Mouse (Mus musculus): ENCODE data around the gene Cd302. TPM values are rescaled to one million over a fixed set of nuclear protein-coding genes. Genes with fewer than 3 reads are reported as not detected.

Gene Cd302
- total RNA-seq, 2 experiments from 2014 or later: 7.4 to 8.6 TPM

Other genes starting within 250 kb of the Cd302 start
- gene Baz2b, start 74.6 kb downstream of the Cd302 start, total RNA-seq (2021): 10 to 100 TPM; 65.5 to 68.2 TPM
- 10 to 100 TPM; 54.4 to 57.8 TPM for gene March7, start 74.6 kb downstream of the Cd302 start, total RNA-seq (2021)
- gene Ly75, start 98.8 kb upstream of the Cd302 start, total RNA-seq (2021): 1 to 10 TPM; 2.7 to 2.8 TPM

All from heart, postnatal 4 days (tissue).